7 mouse cellular contexts compared by ENCODE assay signal in the genomic region with DNA sequence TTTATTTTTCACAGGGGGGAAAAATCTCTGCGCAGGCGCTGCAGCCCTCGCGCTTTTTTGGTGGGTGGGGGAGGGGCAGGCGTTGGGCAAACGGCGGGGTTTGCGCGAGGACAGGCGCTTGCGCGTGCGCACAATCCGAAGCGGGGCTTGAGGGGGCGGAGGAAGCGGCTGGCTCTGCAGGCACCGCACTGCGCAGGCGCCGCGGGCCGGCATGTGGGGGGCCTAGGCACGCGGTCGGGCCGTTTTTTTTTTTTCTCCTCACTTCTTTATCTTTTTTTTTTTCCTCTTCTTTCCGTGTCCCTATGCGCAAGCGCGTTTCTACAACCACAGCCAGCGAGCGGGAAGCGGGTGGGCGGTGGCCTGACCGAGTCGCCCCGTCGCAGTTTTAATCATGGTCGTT. TPM values are rescaled to one million over a fixed set of nuclear protein-coding genes. Genes with fewer than 3 reads are reported as not detected.
DNase-seq lines count a peak whose midpoint lies in the region; ATAC-seq and TF ChIP-seq lines count a peak whose summit lies in the region.

No protein-coding gene starts in this region.

- peak overlapping the region; percentile 96 for H3K9ac ChIP-seq in limb, embryonic 11.5 days (ENCODE audit: low read length)
- H3K9ac ChIP-seq in midbrain, embryonic 13.5 days (replicated peaks), result peak overlapping the region; percentile 87

- peak overlapping the region; percentile 90 for H3K4me2 ChIP-seq in limb, embryonic 11.5 days (ENCODE audit: low read depth, severe bottlenecking)
- H3K4me2 ChIP-seq in midbrain, embryonic 13.5 days (replicated peaks), result peak overlapping the region; percentile 92

- DNase-seq in adrenal gland, adult 2 months, result peak; percentile 96
- peak; percentile 96 for DNase-seq in embryo, embryonic 10.5 days (ENCODE audit: low spot score)
- peak; percentile 94 to 96 for DNase-seq in gastrocnemius, postnatal 4 days (ENCODE audit: low spot score in 2 of 2)
- DNase-seq in kidney, adult 11 months, result peak; percentile 84
- DNase-seq in limb, embryonic 11.5 days (ENCODE audit: low spot score), result peak; percentile 94
- DNase-seq in spleen, adult 2 months (ENCODE audit: low read depth in 1 of 2, low spot score in 2 of 2), result peak; percentile 85 to 94

- H3K27me3 ChIP-seq in limb, embryonic 11.5 days (ENCODE audit: control insufficient read depth, insufficient read depth, low read length), result no peaks in the 10 kb centered on the region
- H3K27me3 ChIP-seq in midbrain, embryonic 13.5 days, result no peaks in the 10 kb centered on the region
- no peaks in the 10 kb centered on the region for H3K27me3 ChIP-seq in spleen, adult 2 months (ENCODE audit: control insufficient read depth, insufficient read depth, low read length)

- peaks cover 32% of the 10 kb centered on the region for H3K36me3 ChIP-seq in limb, embryonic 11.5 days (ENCODE audit: control insufficient read depth, insufficient read depth, low read length)
- peaks cover 40% of the 10 kb centered on the region for H3K36me3 ChIP-seq in midbrain, embryonic 13.5 days
- peaks cover 35% of the 10 kb centered on the region for H3K36me3 ChIP-seq in spleen, adult 2 months (ENCODE audit: control insufficient read depth, insufficient read depth, low read length)

- no peak for ATAC-seq in limb, embryonic 11.5 days (ENCODE audit: insufficient number of reproducible peaks, low FRiP score, low TSS enrichment, low read depth)
- no peak; the same call in 1 of the 2 replicates for ATAC-seq in midbrain, embryonic 13.5 days

- WGBS in limb, embryonic 11.5 days, result under 1% methylated on average over 40 of the region's 40 CpGs
- under 1% methylated on average over 40 of the region's 40 CpGs for WGBS in midbrain, embryonic 13.5 days
- WGBS in spleen, adult 2 months, result under 1% methylated on average over 40 of the region's 40 CpGs

- H3K4me3 ChIP-seq in limb, embryonic 11.5 days (ENCODE audit: low read depth, low read length), result peak overlapping the region; percentile 85
- H3K4me3 ChIP-seq in midbrain, embryonic 13.5 days (replicated peaks), result peak overlapping the region; percentile 81
- peak overlapping the region; percentile 93 for H3K4me3 ChIP-seq in spleen, adult 2 months (ENCODE audit: extremely low read depth, insufficient read depth, insufficient read length)

- TF ChIP-seq CTCF in spleen, adult 2 months (IDR thresholded peaks at IDR 0.05; ENCODE audit: extremely low read depth, insufficient read depth, insufficient read length, insufficient replicate concordance), result no peak

- no peak for TF ChIP-seq POLR2A in spleen, adult 2 months (IDR thresholded peaks at IDR 0.05; ENCODE audit: low read depth, low read length)

- peak overlapping the region; percentile 98 for H3K27ac ChIP-seq in limb, embryonic 11.5 days (replicated peaks; ENCODE audit: low read depth, low read length)
- peak overlapping the region; percentile 98 for H3K27ac ChIP-seq in midbrain, embryonic 13.5 days
- H3K27ac ChIP-seq in spleen, adult 2 months (ENCODE audit: insufficient read depth, low read length), result peak overlapping the region; percentile 98

- peaks cover 23% of the 10 kb centered on the region for H3K4me1 ChIP-seq in limb, embryonic 11.5 days (ENCODE audit: control insufficient read depth, insufficient read depth, low read length)
- peaks cover 56% of the 10 kb centered on the region for H3K4me1 ChIP-seq in midbrain, embryonic 13.5 days (replicated peaks)
- peaks cover 22% of the 10 kb centered on the region; the same call in 1 of the 2 replicates for H3K4me1 ChIP-seq in spleen, adult 2 months (ENCODE audit: control insufficient read depth, insufficient read depth, insufficient read length)

- H3K9me3 ChIP-seq in limb, embryonic 11.5 days (ENCODE audit: control insufficient read depth, low read length), result no peaks in the 10 kb centered on the region
- no peaks in the 10 kb centered on the region for H3K9me3 ChIP-seq in midbrain, embryonic 13.5 days

RNA-seq across cellular contexts. Expression of a gene that starts 2.9 kb away (rescaled TPM):
- total RNA-seq in adrenal gland, adult 2 months (2021), result 100 to 1,000 TPM; 382 to 408 TPM
- 119 and 120 TPM in 2 replicates for polyA plus RNA-seq in adrenal gland, adult 2 months (2012; rRNA removed)
- total RNA-seq in gastrocnemius, postnatal 4 days (2021), result 100 to 1,000 TPM; 369 to 382 TPM
- 362 and 390 TPM in 2 replicates for polyA plus RNA-seq in limb, embryonic 11.5 days (2014; fragmentation: Nextera tagmentation; extraction: Ambion mirVana)
- 238 and 239 TPM in 2 replicates for polyA plus RNA-seq in midbrain, embryonic 13.5 days (2015; fragmentation: Nextera tagmentation; extraction: Ambion mirVana)
- 189 and 209 TPM in 2 replicates for polyA plus RNA-seq in spleen, adult 2 months (2012; rRNA removed)

RNA-seq across cellular contexts. Expression of a gene that starts 13.8 kb away (rescaled TPM):
- total RNA-seq in adrenal gland, adult 2 months (2021), result 100 to 1,000 TPM; 520 to 711 TPM
- 486 and 560 TPM in 2 replicates for polyA plus RNA-seq in adrenal gland, adult 2 months (2012; rRNA removed)
- 100 to 1,000 TPM; 211 to 220 TPM for total RNA-seq in gastrocnemius, postnatal 4 days (2021)
- 93.2 and 94.7 TPM in 2 replicates for polyA plus RNA-seq in limb, embryonic 11.5 days (2014; fragmentation: Nextera tagmentation; extraction: Ambion mirVana)
- polyA plus RNA-seq in midbrain, embryonic 13.5 days (2015; fragmentation: Nextera tagmentation; extraction: Ambion mirVana), result 69.4 and 71.6 TPM in 2 replicates
- 101 and 108 TPM in 2 replicates for polyA plus RNA-seq in spleen, adult 2 months (2012; rRNA removed)

RNA-seq across cellular contexts. Expression of a gene that starts 22.4 kb away (rescaled TPM):
- total RNA-seq in adrenal gland, adult 2 months (2021), result 1 to 10 TPM; 7.4 to 9.4 TPM
- 20.5 and 22.4 TPM in 2 replicates for polyA plus RNA-seq in adrenal gland, adult 2 months (2012; rRNA removed)
- 1 to 10 TPM; 5.3 to 8.7 TPM for total RNA-seq in gastrocnemius, postnatal 4 days (2021)
- 1.9 and 2.2 TPM in 2 replicates for polyA plus RNA-seq in limb, embryonic 11.5 days (2014; fragmentation: Nextera tagmentation; extraction: Ambion mirVana)
- polyA plus RNA-seq in midbrain, embryonic 13.5 days (2015; fragmentation: Nextera tagmentation; extraction: Ambion mirVana), result 4.5 and 5.8 TPM in 2 replicates
- 11.6 and 13.3 TPM in 2 replicates for polyA plus RNA-seq in spleen, adult 2 months (2012; rRNA removed)

RNA-seq across cellular contexts. Expression of a gene that starts 22.5 kb away (rescaled TPM):
- total RNA-seq in adrenal gland, adult 2 months (2021), result 1 to 10 TPM; 2.9 to 3.7 TPM
- 3.0 and 4.1 TPM in 2 replicates for polyA plus RNA-seq in adrenal gland, adult 2 months (2012; rRNA removed)
- total RNA-seq in gastrocnemius, postnatal 4 days (2021), result 1 to 10 TPM; 1.7 to 1.8 TPM
- polyA plus RNA-seq in limb, embryonic 11.5 days (2014; fragmentation: Nextera tagmentation; extraction: Ambion mirVana), result 2.0 and 3.2 TPM in 2 replicates
- 1.9 and 2.3 TPM in 2 replicates for polyA plus RNA-seq in midbrain, embryonic 13.5 days (2015; fragmentation: Nextera tagmentation; extraction: Ambion mirVana)
- polyA plus RNA-seq in spleen, adult 2 months (2012; rRNA removed), result 35.4 and 36.4 TPM in 2 replicates

RNA-seq across cellular contexts. Expression of a gene that starts 43.9 kb away (rescaled TPM):
- 10 to 100 TPM; 38.0 to 62.9 TPM for total RNA-seq in adrenal gland, adult 2 months (2021)
- 97.6 and 122 TPM in 2 replicates for polyA plus RNA-seq in adrenal gland, adult 2 months (2012; rRNA removed)
- total RNA-seq in gastrocnemius, postnatal 4 days (2021), result 10 to 100 TPM; 17.3 to 20.0 TPM
- 40.3 and 44.4 TPM in 2 replicates for polyA plus RNA-seq in limb, embryonic 11.5 days (2014; fragmentation: Nextera tagmentation; extraction: Ambion mirVana)
- polyA plus RNA-seq in midbrain, embryonic 13.5 days (2015; fragmentation: Nextera tagmentation; extraction: Ambion mirVana), result 52.7 and 56.7 TPM in 2 replicates
- 51.1 and 67.9 TPM in 2 replicates for polyA plus RNA-seq in spleen, adult 2 months (2012; rRNA removed)
